Mouse (Mus musculus) embryonic fibroblast, embryonic 13.5 days (primary cell): Measurements from ENCODE around the gene Sgsm2.

Experiments
- CTCF ChIP-seq: IDR thresholded peaks from 2 replicates; pipeline ENCODE4 v1.5.1; 2011; ENCODE audit warnings: mild to moderate bottlenecking, control low read depth, low read length, moderate library complexity, borderline replicate concordance; ENCODE audit not compliant: insufficient read depth
- POLR2A ChIP-seq: IDR thresholded peaks from 2 replicates; pipeline ENCODE4 v1.6.1; 2011; ENCODE audit warnings: low read depth, mild to moderate bottlenecking, control low read depth, low read length, moderate library complexity

GRCm38 (mm10) chr11:74839860-74840715 lies 56.8 kb downstream of the Sgsm2 start:
- TF ChIP-seq CTCF (no peak), POLR2A (no peak)
